17 mouse cellular contexts compared by ENCODE assay signal in genomic region chr8:115888278-115888677, GRCm38 (mm10).
"Had no signal": no experiment of that assay in that cellular context is flagged by ENCODE, and none has a peak within 500 bp of the region (broad histone marks: within the 10 kb centered on the region; RNA-seq: fewer than 3 reads in every experiment).

No protein-coding gene starts in this region.

- H3K9me3 ChIP-seq: midbrain, embryonic 13.5 days; midbrain, embryonic 15.5 days; neural tube, embryonic 12.5 days had no signal

- H3K4me3 ChIP-seq: megakaryocyte, embryonic 14.5 days; midbrain, embryonic 13.5 days; midbrain, embryonic 15.5 days; neural tube, embryonic 12.5 days had no signal

- H3K4me2 ChIP-seq: lung, embryonic 14.5 days; midbrain, embryonic 11.5 days; midbrain, embryonic 13.5 days; midbrain, embryonic 15.5 days; neural tube, embryonic 12.5 days had no signal

- ATAC-seq: midbrain, embryonic 13.5 days; midbrain, embryonic 15.5 days had no signal

- H3K4me1 ChIP-seq: megakaryocyte, embryonic 14.5 days; midbrain, embryonic 13.5 days; midbrain, embryonic 15.5 days; neural tube, embryonic 12.5 days had no signal

- H3K9ac ChIP-seq: lung, embryonic 14.5 days; midbrain, embryonic 13.5 days; midbrain, embryonic 15.5 days; neural tube, embryonic 12.5 days had no signal

- H3K36me3 ChIP-seq: midbrain, embryonic 13.5 days; midbrain, embryonic 15.5 days; neural tube, embryonic 12.5 days had no signal

- H3K27me3 ChIP-seq: megakaryocyte, embryonic 14.5 days; midbrain, embryonic 15.5 days; neural tube, embryonic 12.5 days had no signal

- H3K27ac ChIP-seq: macrophage; midbrain, embryonic 13.5 days; midbrain, embryonic 15.5 days; neural tube, embryonic 12.5 days had no signal

- DNase-seq: lung, adult 18-20 months; lung, embryonic 14.5 days; lung, postnatal 10 days; retina, postnatal 1 day; right cerebral cortex, adult 18-20 months; right cerebral cortex, postnatal 25 days; right cerebral cortex, postnatal 4 days; spleen, adult 18-20 months; thymus, adult 2 months; thymus, postnatal 25 days; thymus, postnatal 4 days had no signal
